Mouse (Mus musculus): Measurements from ENCODE around the gene Sh3glb1. TPM values are rescaled to one million over a fixed set of nuclear protein-coding genes. Genes with fewer than 3 reads are reported as not detected.

The Sh3glb1 gene
- polyA plus RNA-seq, 1 experiment from 2014 or later, result 93.4 TPM

GRCm38 (mm10) chr3:144681542-144681941 is 38.6 kb downstream of the Sh3glb1 start:
- no peaks in the 10 kb centered on the region for H3K4me1 ChIP-seq (replicated peaks; ENCODE audit: control insufficient read depth, insufficient read depth, low read length)
- H3K9me3 ChIP-seq (ENCODE audit: control insufficient read depth, low read length), result no peaks in the 10 kb centered on the region
- no peak for ATAC-seq
- no peak overlapping the region for H3K27ac ChIP-seq (ENCODE audit: low read length)
- 85% methylated on average over 5 of the region's 5 CpGs for WGBS
- H3K36me3 ChIP-seq (ENCODE audit: control insufficient read depth, insufficient read depth), result peaks cover 2% of the 10 kb centered on the region; the same call in 1 of the 2 replicates
- H3K4me3 ChIP-seq (replicated peaks; ENCODE audit: low read length), result no peak overlapping the region
- H3K4me2 ChIP-seq (ENCODE audit: low read length), result no peak overlapping the region
- no peaks in the 10 kb centered on the region for H3K27me3 ChIP-seq (replicated peaks; ENCODE audit: control insufficient read depth, insufficient read depth, low read length)
- no peak overlapping the region for H3K9ac ChIP-seq (replicated peaks; ENCODE audit: low read depth, low read length)

GRCm38 (mm10) chr3:144679701-144680159 is 40.4 kb downstream of the Sh3glb1 start:
- H3K4me2 ChIP-seq (ENCODE audit: low read length), result no peak overlapping the region
- 84% methylated on average over 8 of the region's 8 CpGs for WGBS
- H3K27me3 ChIP-seq (replicated peaks; ENCODE audit: control insufficient read depth, insufficient read depth, low read length), result no peaks in the 10 kb centered on the region
- no peak overlapping the region for H3K4me3 ChIP-seq (replicated peaks; ENCODE audit: low read length)
- H3K9ac ChIP-seq (replicated peaks; ENCODE audit: low read depth, low read length), result no peak overlapping the region
- no peak overlapping the region for H3K27ac ChIP-seq (ENCODE audit: low read length)
- H3K4me1 ChIP-seq (replicated peaks; ENCODE audit: control insufficient read depth, insufficient read depth, low read length), result no peaks in the 10 kb centered on the region
- H3K9me3 ChIP-seq (ENCODE audit: control insufficient read depth, low read length), result no peaks in the 10 kb centered on the region
- no peak for ATAC-seq
- no peaks in the 10 kb centered on the region for H3K36me3 ChIP-seq (ENCODE audit: control insufficient read depth, insufficient read depth)

- H3K4me1 ChIP-seq (replicated peaks; ENCODE audit: control insufficient read depth, insufficient read depth, low read length), result no peaks in the 10 kb centered on the region
- no peaks in the 10 kb centered on the region for H3K27me3 ChIP-seq (replicated peaks; ENCODE audit: control insufficient read depth, insufficient read depth, low read length)
- H3K4me2 ChIP-seq (ENCODE audit: low read length), result no peak overlapping the region
- no peak overlapping the region for H3K9ac ChIP-seq (replicated peaks; ENCODE audit: low read depth, low read length)
- 78% methylated on average over 4 of the region's 4 CpGs for WGBS
- no peak for ATAC-seq
- H3K36me3 ChIP-seq (ENCODE audit: control insufficient read depth, insufficient read depth), result no peaks in the 10 kb centered on the region
- no peak overlapping the region for H3K4me3 ChIP-seq (replicated peaks; ENCODE audit: low read length)
- no peaks in the 10 kb centered on the region for H3K9me3 ChIP-seq (ENCODE audit: control insufficient read depth, low read length)
- H3K27ac ChIP-seq (ENCODE audit: low read length), result no peak overlapping the region
Observed at GRCm38 (mm10) chr3:144679137-144679536, 41.0 kb downstream of the Sh3glb1 start.

GRCm38 (mm10) chr3:144677751-144678150 is 42.4 kb downstream of the Sh3glb1 start:
- Histone ChIP-seq H3K9ac (replicated peaks; ENCODE audit: low read depth, low read length) (no peak overlapping the region), H3K36me3 (ENCODE audit: control insufficient read depth, insufficient read depth) (no peaks in the 10 kb centered on the region), H3K4me2 (ENCODE audit: low read length) (no peak overlapping the region), H3K4me3 (replicated peaks; ENCODE audit: low read length) (no peak overlapping the region), H3K4me1 (replicated peaks; ENCODE audit: control insufficient read depth, insufficient read depth, low read length) (no peaks in the 10 kb centered on the region), H3K27ac (ENCODE audit: low read length) (no peak overlapping the region), H3K9me3 (ENCODE audit: control insufficient read depth, low read length) (no peaks in the 10 kb centered on the region), H3K27me3 (replicated peaks; ENCODE audit: control insufficient read depth, insufficient read depth, low read length) (no peaks in the 10 kb centered on the region)
- ATAC-seq, result no peak
- WGBS, result 90% methylated on average over 6 of the region's 6 CpGs

GRCm38 (mm10) chr3:144676249-144676648 is 43.9 kb downstream of the Sh3glb1 start:
- no peak overlapping the region for H3K27ac ChIP-seq (ENCODE audit: low read length)
- ATAC-seq, result no peak
- H3K4me2 ChIP-seq (ENCODE audit: low read length), result no peak overlapping the region
- H3K4me3 ChIP-seq (replicated peaks; ENCODE audit: low read length), result no peak overlapping the region
- no peak overlapping the region for H3K9ac ChIP-seq (replicated peaks; ENCODE audit: low read depth, low read length)
- H3K4me1 ChIP-seq (replicated peaks; ENCODE audit: control insufficient read depth, insufficient read depth, low read length), result no peaks in the 10 kb centered on the region
- H3K36me3 ChIP-seq (ENCODE audit: control insufficient read depth, insufficient read depth), result no peaks in the 10 kb centered on the region
- no peaks in the 10 kb centered on the region for H3K9me3 ChIP-seq (ENCODE audit: control insufficient read depth, low read length)
- WGBS, result 93% methylated on average over 9 of the region's 9 CpGs
- no peaks in the 10 kb centered on the region for H3K27me3 ChIP-seq (replicated peaks; ENCODE audit: control insufficient read depth, insufficient read depth, low read length)

- Histone ChIP-seq H3K4me1 (replicated peaks; ENCODE audit: control insufficient read depth, insufficient read depth, low read length) (0 out of 2 replicates have a peak, but pooled peaks cover 2% of the 10 kb centered on the region), H3K9ac (replicated peaks; ENCODE audit: low read depth, low read length) (no peak overlapping the region), H3K27me3 (replicated peaks; ENCODE audit: control insufficient read depth, insufficient read depth, low read length) (no peaks in the 10 kb centered on the region), H3K36me3 (ENCODE audit: control insufficient read depth, insufficient read depth) (no peaks in the 10 kb centered on the region), H3K27ac (ENCODE audit: low read length) (no peak overlapping the region), H3K4me3 (replicated peaks; ENCODE audit: low read length) (no peak overlapping the region), H3K4me2 (ENCODE audit: low read length) (no peak overlapping the region), H3K9me3 (ENCODE audit: control insufficient read depth, low read length) (no peaks in the 10 kb centered on the region)
- no peak for ATAC-seq
- 81% methylated on average over 8 of the region's 8 CpGs for WGBS
Observed at GRCm38 (mm10) chr3:144672016-144672415, 48.1 kb downstream of the Sh3glb1 start.

GRCm38 (mm10) chr3:144669944-144670874 is 49.9 kb downstream of the Sh3glb1 start:
- Histone ChIP-seq H3K27me3 (replicated peaks; ENCODE audit: control insufficient read depth, insufficient read depth, low read length) (no peaks in the 10 kb centered on the region), H3K9ac (replicated peaks; ENCODE audit: low read depth, low read length) (no peak overlapping the region), H3K4me3 (replicated peaks; ENCODE audit: low read length) (no peak overlapping the region), H3K27ac (ENCODE audit: low read length) (no peak overlapping the region), H3K4me1 (replicated peaks; ENCODE audit: control insufficient read depth, insufficient read depth, low read length) (0 out of 2 replicates have a peak, but pooled peaks cover 2% of the 10 kb centered on the region), H3K9me3 (ENCODE audit: control insufficient read depth, low read length) (no peaks in the 10 kb centered on the region), H3K36me3 (ENCODE audit: control insufficient read depth, insufficient read depth) (no peaks in the 10 kb centered on the region), H3K4me2 (ENCODE audit: low read length) (no peak overlapping the region)
- 50% methylated on average over 14 of the region's 14 CpGs for WGBS
- ATAC-seq, result no peak

GRCm38 (mm10) chr3:144669457-144669864 is 50.7 kb downstream of the Sh3glb1 start:
- 81% methylated on average over 11 of the region's 11 CpGs for WGBS
- no peak overlapping the region for H3K27ac ChIP-seq (ENCODE audit: low read length)

GRCm38 (mm10) chr3:144668949-144669348 is 51.2 kb downstream of the Sh3glb1 start:
- Histone ChIP-seq H3K9me3 (ENCODE audit: control insufficient read depth, low read length) (no peaks in the 10 kb centered on the region), H3K4me1 (replicated peaks; ENCODE audit: control insufficient read depth, insufficient read depth, low read length) (0 out of 2 replicates have a peak, but pooled peaks cover 4% of the 10 kb centered on the region), H3K9ac (replicated peaks; ENCODE audit: low read depth, low read length) (no peak overlapping the region), H3K36me3 (ENCODE audit: control insufficient read depth, insufficient read depth) (no peaks in the 10 kb centered on the region), H3K27me3 (replicated peaks; ENCODE audit: control insufficient read depth, insufficient read depth, low read length) (no peaks in the 10 kb centered on the region), H3K4me2 (ENCODE audit: low read length) (no peak overlapping the region), H3K27ac (ENCODE audit: low read length) (no peak overlapping the region), H3K4me3 (replicated peaks; ENCODE audit: low read length) (no peak overlapping the region)
- ATAC-seq, result 0 out of 2 replicates have a peak, but pooled peaks have one; percentile 36
- WGBS, result 40% methylated on average over 2 of the region's 2 CpGs

More at GRCm38 (mm10) chr3:144669457-144669864, 50.7 kb downstream of the Sh3glb1 start:
- H3K36me3 ChIP-seq (ENCODE audit: control insufficient read depth, insufficient read depth), result no peaks in the 10 kb centered on the region
- H3K9me3 ChIP-seq (ENCODE audit: control insufficient read depth, low read length), result no peaks in the 10 kb centered on the region
- H3K4me2 ChIP-seq (ENCODE audit: low read length), result no peak overlapping the region
- no peak overlapping the region for H3K4me3 ChIP-seq (replicated peaks; ENCODE audit: low read length)
- H3K4me1 ChIP-seq (replicated peaks; ENCODE audit: control insufficient read depth, insufficient read depth, low read length), result 0 out of 2 replicates have a peak, but pooled peaks cover 4% of the 10 kb centered on the region
- ATAC-seq, result no peak
- no peaks in the 10 kb centered on the region for H3K27me3 ChIP-seq (replicated peaks; ENCODE audit: control insufficient read depth, insufficient read depth, low read length)
- no peak overlapping the region for H3K9ac ChIP-seq (replicated peaks; ENCODE audit: low read depth, low read length)

All from forebrain, embryonic 16.5 days (tissue).